Mouse (Mus musculus) c-Kit-positive CD71-negative TER-119-negative erythroid progenitor cells, embryonic 14.5 days (primary cell): ENCODE measurements around the gene Tlcd2.

Source experiments
- DNase-seq: peaks from one replicate; pipeline ENCODE4 v3.0.0-alpha.2; 2013; ENCODE audit warnings: low read depth

The Tlcd2 gene

DNA sequence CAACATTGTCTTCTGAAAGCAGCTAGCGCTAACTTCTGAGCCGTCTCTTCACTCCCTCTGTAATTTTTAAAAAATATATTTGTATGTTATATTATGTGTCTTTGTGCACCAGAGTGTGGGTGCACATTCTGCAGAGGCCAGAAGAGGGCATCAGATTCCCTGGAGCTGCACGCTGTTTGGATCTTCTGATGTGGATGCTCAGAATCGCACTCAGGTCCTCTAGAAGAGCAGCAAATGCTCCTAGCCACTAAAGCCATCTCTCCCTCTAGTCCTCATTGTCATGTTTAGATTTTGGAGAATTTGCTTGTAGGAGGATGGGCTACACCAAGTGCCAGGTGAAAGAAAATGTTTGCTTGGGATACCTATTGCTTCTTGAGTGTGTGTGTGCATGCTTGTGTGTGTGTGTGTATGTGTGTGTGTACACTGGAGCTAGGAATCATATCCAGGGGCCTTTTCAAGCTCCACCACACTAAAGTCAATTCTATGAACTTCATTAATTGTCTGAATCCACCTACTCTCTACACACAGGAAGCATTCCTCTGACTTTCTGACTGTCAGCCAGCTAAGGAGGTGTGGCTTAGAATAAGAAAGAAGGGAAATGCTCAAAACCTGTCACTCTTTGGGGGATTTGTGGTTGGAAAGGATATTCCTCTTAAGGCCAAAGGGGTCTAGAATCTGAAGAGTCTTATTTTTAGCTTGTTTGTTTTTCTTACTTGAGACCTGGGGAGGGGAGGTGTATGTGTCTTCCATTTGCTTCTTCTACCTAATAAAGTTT lies 5.4 kb downstream of the Tlcd2 start:
- no peak for DNase-seq

DNA sequence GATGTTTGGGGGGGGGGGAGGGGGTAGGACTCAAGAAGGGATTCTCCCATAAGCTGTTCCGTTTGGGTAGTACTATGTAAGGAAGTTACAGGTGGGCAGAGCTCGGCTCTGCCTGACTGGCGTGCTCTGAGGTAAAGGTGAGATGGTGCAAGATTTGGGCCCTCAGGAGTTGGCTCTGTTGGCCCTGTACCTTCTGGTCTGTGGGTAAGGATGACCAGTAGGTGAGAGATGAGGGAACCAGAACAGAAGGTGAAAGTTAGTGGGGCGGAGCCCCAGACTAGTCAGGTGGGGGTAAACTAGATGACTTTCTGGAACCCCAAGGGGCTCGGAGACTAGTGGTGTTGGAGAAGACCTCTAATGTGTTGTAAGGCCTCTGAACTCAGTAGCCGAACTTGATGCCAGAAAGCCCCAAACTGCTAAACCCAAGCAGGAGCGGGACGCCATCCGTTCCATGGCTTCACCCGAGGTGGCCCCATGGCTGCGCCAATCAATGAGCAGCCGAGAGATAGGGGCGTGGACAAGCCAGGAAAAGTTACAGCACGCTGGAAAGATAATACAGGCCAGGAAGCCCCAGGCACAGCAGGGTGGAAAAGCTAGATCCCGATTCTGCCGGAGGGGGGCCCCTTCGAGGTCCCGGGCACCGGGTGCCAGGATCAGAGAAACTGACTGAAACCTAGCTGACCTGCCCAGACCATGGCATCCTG lies 6.1 kb downstream of the Tlcd2 start:
- DNase-seq: no peak

DNA sequence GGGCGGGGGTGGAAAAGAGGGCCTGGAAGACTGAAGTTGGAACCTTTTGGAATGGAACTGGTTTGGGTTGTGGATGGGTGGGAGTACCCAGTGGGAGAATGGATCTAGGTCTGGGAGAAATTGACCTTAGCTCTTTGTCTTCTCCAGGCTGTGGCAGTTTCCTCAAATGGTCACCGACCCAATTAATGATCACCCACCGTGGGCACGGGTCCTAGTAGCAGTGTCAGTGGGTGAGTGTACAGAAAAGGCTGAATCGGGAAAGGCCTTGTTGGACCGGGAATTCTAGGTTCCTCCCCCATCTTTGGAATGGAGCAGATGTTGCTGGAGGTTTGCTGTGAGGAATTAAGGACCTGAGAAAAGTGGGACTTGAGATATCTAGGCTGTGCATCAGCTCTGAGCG lies 6.9 kb downstream of the Tlcd2 start:
- no peak for DNase-seq

DNA sequence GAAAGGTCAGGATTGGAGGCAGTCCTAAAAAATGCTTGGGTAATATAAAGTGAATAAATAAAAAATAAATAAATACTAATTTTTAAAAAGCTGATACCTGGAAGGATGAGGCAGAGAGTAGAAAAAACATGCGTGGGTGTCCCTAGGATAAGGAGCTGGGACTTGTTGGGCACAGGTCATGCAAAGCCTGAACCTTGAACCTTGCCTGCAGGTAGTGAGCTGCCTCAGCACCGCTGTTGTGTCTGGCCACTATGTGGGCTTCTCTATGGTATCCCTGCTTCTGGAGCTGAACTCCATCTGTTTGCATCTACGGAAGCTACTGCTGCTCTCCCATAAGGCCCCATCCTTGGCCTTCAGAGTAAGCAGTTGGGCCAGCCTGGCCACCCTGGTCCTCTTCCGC lies 7.7 kb downstream of the Tlcd2 start:
- no peak for DNase-seq

- DNase-seq: no peak
Measured at GRCm38 (mm10) chr11:75470675-75471074, 9.2 kb downstream of the Tlcd2 start.

DNA sequence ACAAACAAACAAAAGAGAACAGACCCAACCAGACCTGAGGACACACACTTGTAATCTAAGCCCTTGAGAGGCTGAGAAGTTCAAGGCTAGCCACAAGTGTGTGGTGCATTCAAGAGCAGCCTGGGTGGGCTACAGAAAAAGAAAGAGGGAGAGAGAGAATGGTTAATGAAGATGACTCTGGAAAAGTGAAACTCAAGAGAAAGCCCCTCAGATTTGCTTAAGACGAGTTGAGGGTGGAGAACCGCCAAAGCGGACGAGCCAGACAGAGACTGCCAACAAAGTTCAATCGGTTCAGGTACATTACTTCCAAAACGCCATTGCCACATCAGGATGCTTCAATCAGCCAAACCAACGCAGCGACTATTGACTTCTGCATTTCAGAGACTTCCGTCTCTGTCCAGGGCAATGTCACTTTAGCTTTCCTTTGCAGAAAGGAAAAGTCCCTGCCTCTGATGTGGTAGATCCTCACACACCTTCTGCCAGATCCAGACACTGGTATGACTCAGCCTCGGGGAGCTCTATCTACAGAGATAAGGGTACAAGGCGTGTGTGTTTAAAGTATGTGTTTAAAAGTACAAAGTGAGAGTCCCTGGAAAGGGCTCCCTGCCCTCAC lies 11.1 kb downstream of the Tlcd2 start:
- DNase-seq: no peak

DNA sequence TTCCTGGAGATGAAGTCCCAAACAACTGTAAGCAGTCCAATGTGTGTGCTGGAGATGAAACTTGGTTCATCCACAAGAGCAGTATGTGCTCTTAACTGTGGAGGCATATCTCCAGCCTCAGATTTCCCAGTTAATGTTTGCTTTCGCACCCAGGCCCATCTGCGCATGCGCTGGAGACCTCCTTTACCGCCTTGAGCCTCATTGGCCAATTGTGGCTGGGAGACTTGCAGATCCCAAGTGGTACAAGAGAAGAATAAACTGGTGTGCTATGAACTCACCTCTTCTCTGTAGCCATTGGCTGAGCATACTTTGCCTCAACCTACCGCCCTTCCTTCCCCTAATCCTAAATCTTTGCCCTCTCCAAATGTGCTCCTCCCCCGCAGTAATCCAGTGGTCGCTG lies 11.9 kb downstream of the Tlcd2 start:
- no peak for DNase-seq

- no peak for DNase-seq
Measured at GRCm38 (mm10) chr11:75486192-75486591, 24.7 kb downstream of the Tlcd2 start.

- peak; percentile 95 for DNase-seq
Measured at GRCm38 (mm10) chr11:75486601-75487285, 25.2 kb downstream of the Tlcd2 start, which contains the start of gene Prpf8. TSS of gene Prpf8 (plus strand) at chr11:75486816.

DNA sequence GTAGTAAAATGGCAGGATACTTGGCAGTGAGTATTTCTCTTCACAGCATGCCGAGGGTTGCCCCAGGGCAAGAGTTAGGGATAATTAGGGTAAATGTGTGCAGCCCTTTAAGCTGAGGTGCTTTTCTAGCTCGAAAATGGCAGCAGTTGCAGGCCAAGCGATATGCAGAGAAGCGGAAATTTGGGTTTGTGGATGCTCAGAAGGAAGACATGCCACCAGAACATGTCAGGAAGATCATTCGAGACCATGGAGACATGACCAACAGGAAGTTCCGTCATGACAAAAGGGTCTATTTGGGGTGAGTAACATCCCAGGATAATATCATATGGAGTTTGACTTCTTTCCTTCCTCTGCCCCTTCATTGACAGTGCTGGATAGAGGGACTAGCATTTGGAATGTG lies 26.0 kb downstream of the Tlcd2 start:
- no peak for DNase-seq

DNA sequence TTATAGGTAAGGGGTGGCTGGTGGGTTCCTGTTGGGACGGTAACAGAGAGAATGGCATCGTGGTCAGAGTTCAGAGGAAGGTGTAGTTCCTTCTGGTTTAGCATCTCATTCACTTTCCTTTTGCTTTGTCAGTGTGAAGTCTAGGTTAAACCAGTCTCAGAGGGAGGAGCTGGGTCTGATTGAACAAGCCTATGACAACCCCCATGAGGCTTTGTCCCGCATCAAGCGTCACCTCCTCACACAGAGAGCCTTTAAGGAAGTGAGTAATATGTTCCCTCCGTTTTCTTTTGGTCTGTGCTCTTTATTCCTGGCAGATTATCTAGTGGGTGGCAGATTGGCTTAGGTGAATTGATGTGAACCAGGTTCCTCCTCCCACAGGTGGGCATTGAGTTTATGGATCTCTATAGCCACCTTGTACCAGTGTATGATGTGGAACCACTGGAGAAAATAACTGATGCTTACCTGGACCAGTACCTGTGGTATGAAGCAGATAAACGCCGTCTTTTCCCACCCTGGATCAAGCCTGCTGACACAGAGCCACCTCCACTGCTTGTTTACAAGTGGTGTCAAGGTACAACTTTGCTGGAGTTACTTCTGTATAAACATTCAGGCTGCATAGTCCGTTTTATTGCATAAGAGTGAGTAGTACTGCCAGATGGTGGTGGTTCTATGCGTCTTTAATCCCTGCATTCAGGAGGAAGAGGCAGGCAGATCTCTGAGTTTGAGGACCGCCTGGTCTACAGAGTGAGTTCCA lies 33.0 kb downstream of the Tlcd2 start:
- DNase-seq: no peak

GRCm38 (mm10) chr11:75498126-75498525 lies 36.6 kb downstream of the Tlcd2 start:
- no peak for DNase-seq

- no peak for DNase-seq
Measured at GRCm38 (mm10) chr11:75508162-75508561, 46.6 kb downstream of the Tlcd2 start.

GRCm38 (mm10) chr11:75508904-75509303 lies 47.4 kb downstream of the Tlcd2 start:
- DNase-seq: no peak

DNA sequence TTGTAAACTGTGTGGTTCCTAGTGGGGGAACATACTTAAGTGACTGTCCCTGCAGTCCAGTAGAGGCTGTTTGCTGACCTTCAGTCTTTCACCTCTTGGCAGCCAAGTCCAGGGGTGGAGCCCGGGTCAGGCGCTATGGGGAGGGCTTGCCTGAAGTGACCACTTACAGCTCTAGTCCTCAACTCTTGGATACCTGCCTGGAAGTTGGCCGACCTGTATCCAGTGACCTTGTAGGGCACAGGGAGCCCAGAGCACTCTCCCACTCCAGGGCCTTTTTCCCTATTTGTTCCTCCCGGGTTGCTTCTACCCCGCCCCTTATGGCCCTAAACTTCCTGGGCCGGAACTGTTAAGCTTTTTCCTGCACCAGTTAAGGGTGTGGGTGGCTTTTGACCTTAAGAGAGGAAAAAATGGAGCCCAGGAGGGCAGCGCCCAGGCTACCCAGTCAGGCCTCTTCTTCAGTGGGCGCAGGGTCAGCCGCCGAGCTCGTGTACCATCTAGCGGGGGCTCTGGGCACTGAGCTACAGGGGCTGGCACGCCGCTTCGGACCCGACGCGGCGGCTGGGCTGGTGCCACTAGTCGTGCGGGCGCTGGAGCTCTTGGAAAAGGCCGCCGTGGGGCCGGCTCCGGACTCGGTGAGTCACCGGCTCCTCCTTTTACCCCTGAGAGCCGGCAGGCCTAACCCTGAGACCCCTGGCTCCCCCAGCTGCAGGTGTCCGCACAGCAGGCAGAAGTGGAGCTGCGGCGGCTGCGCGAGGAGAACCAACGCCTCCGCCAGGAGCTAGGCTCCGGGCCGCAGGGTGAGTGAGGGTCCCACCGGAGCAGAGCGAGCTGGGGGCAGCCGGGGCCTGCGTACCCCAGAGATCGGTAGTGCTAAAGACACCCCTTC lies 48.5 kb downstream of the Tlcd2 start, which contains the start of gene Rilp:
Gene Rilp (plus strand): TSS at position 354 of the 886 bp plus-strand sequence.
- peak; percentile 51 for DNase-seq

GRCm38 (mm10) chr11:75510627-75510993 lies 49.1 kb downstream of the Tlcd2 start:
- DNase-seq: peak; percentile 83

- no peak for DNase-seq
Measured at GRCm38 (mm10) chr11:75511213-75511612, 49.7 kb downstream of the Tlcd2 start.

GRCm38 (mm10) chr11:75512301-75513018 lies 50.9 kb downstream of the Tlcd2 start:
- no peak for DNase-seq

- no peak for DNase-seq
Measured at GRCm38 (mm10) chr11:75513336-75513735, 51.8 kb downstream of the Tlcd2 start, which contains the start of gene Scarf1. TSS of gene Scarf1 (plus strand) at chr11:75513540.

DNA sequence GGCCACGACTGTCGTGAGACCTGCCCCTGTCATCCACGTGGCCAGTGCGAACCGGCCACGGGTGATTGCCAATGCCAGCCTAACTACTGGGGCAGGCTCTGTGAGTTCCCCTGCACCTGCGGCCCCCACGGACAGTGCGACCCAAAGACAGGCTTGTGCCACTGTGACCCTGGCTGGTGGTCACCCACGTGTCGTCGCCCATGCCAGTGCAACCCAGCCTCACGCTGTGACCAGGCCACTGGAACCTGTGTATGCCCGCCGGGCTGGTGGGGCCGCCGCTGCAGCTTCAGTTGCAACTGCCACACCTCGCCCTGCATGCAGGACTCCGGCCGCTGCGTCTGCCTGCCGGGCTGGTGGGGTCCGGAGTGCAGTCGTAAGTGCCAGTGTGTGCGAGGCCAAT lies 53.7 kb downstream of the Tlcd2 start:
- no peak for DNase-seq
